Mouse (Mus musculus) cortical plate, adult 2 months (tissue): Measurements from ENCODE around the gene Rims3.

Experiments
- CTCF ChIP-seq: fragments of 200-500 bp; IDR thresholded peaks from 2 replicates; pipeline ENCODE4 v1.5.1; 2011; ENCODE audit warnings: mild to moderate bottlenecking, control low read depth, low read length; ENCODE audit not compliant: insufficient read depth; ENCODE audit errors: extremely low read depth
- POLR2A ChIP-seq: fragments of 200-500 bp; IDR thresholded peaks from 2 replicates; pipeline ENCODE4 v1.6.1; 2011; ENCODE audit warnings: mild to moderate bottlenecking, low read length, control low read depth; ENCODE audit not compliant: insufficient read depth; ENCODE audit errors: extremely low read depth

- TF ChIP-seq POLR2A (no peak), CTCF (no peak)
These were observed 40.9 kb upstream of the Rims3 start for GRCm38 (mm10) chr4:120813762-120814161.
